Mouse (Mus musculus): ENCODE measurements at regions not wholly inside any gene's neighbourhood (a gene's known extent, or its start where the extent isn't known, plus 50 kb on each side); places are given as distances from the start of the nearest gene placed in this dataset.

GRCm38 (mm10) chr15:87952531-87952930, 408.4 kb downstream of the Fam19a5 start:
- Histone ChIP-seq H3K4me1 (ENCODE audit: control insufficient read depth in 2 of 2, insufficient read depth in 2 of 2, low read length in 2 of 2, poor library complexity in 1 of 2) (no peaks in the 10 kb centered on the region), H3K27ac (ENCODE audit: insufficient read depth, low read depth, low read length, poor library complexity, severe bottlenecking) (no peak overlapping the region), H3K9me3 (ENCODE audit: control insufficient read depth, insufficient read depth, low read depth, low read length) (no peaks in the 10 kb centered on the region), H3K36me3 (ENCODE audit: control insufficient read depth, insufficient read depth, low read length, poor library complexity, severe bottlenecking) (no peaks in the 10 kb centered on the region), H3K4me3 (ENCODE audit: insufficient read depth in 1 of 2, low read depth in 1 of 2, low read length in 2 of 2, poor library complexity in 1 of 2, severe bottlenecking in 1 of 2) (no peak overlapping the region), H3K9ac (ENCODE audit: insufficient read depth, low read depth, low read length, poor library complexity, severe bottlenecking) (no peak overlapping the region)
- no peak for DNase-seq (ENCODE audit: low read depth, low spot score)
- in situ Hi-C loops (cut with MboI; ENCODE audit: low sequenced_read_pairs in 2 of 2, unreplicated experiment in 2 of 2), result loop anchor here in 1 of 2 experiments (25.0 kb wide), 1 partner anchor 315 kb away; no protein-coding TSS in a partner anchor
- TF ChIP-seq ZC3H11A (IDR thresholded peaks at IDR 0.05; ENCODE audit: borderline replicate concordance, low read depth, low read length), result no peak
- TF ChIP-seq ZNF384 (IDR thresholded peaks at IDR 0.05; ENCODE audit: low read depth, low read length), result no peak
- TF ChIP-seq MAFK (IDR thresholded peaks at IDR 0.05; ENCODE audit: insufficient read depth, low read depth, low read length), result no peak
- no peak for TF ChIP-seq CHD2 (IDR thresholded peaks at IDR 0.05; ENCODE audit: low read depth, low read length)
- no peak for TF ChIP-seq HCFC1 (IDR thresholded peaks at IDR 0.05; ENCODE audit: borderline replicate concordance, insufficient read depth, low read length)

DNA sequence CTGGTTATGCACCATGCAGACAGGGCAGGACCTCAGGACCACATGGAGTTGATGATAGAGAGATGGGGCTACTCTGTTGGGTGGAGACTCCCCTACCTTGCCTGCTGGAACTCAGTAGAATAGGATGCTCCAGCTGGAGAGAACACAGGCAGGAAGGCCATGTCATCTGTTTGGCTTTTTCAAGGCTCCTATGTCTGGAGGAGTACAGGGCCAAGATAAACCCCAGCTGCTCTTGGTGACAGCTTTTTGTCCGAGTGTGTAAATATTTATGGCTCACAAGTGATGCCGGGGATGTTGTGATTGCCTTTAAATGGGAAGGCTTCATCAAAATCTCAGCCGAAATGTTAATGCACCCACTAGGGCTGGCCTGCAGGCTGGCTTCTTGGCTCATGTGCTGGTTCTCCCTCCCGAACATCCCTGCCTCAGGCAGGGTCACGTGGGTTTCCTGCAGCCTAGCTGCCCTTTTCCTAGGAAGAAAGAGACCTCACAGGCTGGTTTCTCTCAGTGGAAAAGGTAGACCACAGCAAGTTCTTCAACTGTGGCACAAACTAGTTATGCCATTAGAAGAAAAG, 411.7 kb downstream of the Fam19a5 start:
- TF ChIP-seq ZNF384 (IDR thresholded peaks at IDR 0.05; ENCODE audit: low read depth, low read length) (no peak), MAFK (IDR thresholded peaks at IDR 0.05; ENCODE audit: insufficient read depth, low read depth, low read length) (no peak), ZC3H11A (IDR thresholded peaks at IDR 0.05; ENCODE audit: borderline replicate concordance, low read depth, low read length) (no peak), CHD2 (IDR thresholded peaks at IDR 0.05; ENCODE audit: low read depth, low read length) (no peak), HCFC1 (IDR thresholded peaks at IDR 0.05; ENCODE audit: borderline replicate concordance, insufficient read depth, low read length) (no peak)

GRCm38 (mm10) chr15:87958866-87959265, 414.8 kb downstream of the Fam19a5 start:
- Histone ChIP-seq H3K9ac (ENCODE audit: insufficient read depth, low read depth, low read length, poor library complexity, severe bottlenecking) (no peak overlapping the region), H3K27ac (ENCODE audit: insufficient read depth, low read depth, low read length, poor library complexity, severe bottlenecking) (no peak overlapping the region), H3K4me1 (ENCODE audit: control insufficient read depth in 2 of 2, insufficient read depth in 2 of 2, low read length in 2 of 2, poor library complexity in 1 of 2) (no peaks in the 10 kb centered on the region), H3K9me3 (ENCODE audit: control insufficient read depth, insufficient read depth, low read depth, low read length) (no peaks in the 10 kb centered on the region), H3K36me3 (ENCODE audit: control insufficient read depth, insufficient read depth, low read length, poor library complexity, severe bottlenecking) (no peaks in the 10 kb centered on the region), H3K4me3 (ENCODE audit: insufficient read depth in 1 of 2, low read depth in 1 of 2, low read length in 2 of 2, poor library complexity in 1 of 2, severe bottlenecking in 1 of 2) (no peak overlapping the region)
- in situ Hi-C loops (cut with MboI; ENCODE audit: low sequenced_read_pairs in 2 of 2, unreplicated experiment in 2 of 2), result loop anchor here (5.0 to 25.0 kb wide), 2 partner anchors 322 to 332 kb away; no protein-coding TSS in a partner anchor
- no peak for DNase-seq (ENCODE audit: low read depth, low spot score)
- TF ChIP-seq HCFC1 (IDR thresholded peaks at IDR 0.05; ENCODE audit: borderline replicate concordance, insufficient read depth, low read length), result no peak

More for the DNA sequence above, 411.7 kb downstream of the Fam19a5 start:
- Histone ChIP-seq H3K9me3 (ENCODE audit: control insufficient read depth, insufficient read depth, low read depth, low read length) (no peaks in the 10 kb centered on the region), H3K4me3 (ENCODE audit: insufficient read depth in 1 of 2, low read depth in 1 of 2, low read length in 2 of 2, poor library complexity in 1 of 2, severe bottlenecking in 1 of 2) (no peak overlapping the region), H3K4me1 (ENCODE audit: control insufficient read depth in 2 of 2, insufficient read depth in 2 of 2, low read length in 2 of 2, poor library complexity in 1 of 2) (no peaks in the 10 kb centered on the region), H3K36me3 (ENCODE audit: control insufficient read depth, insufficient read depth, low read length, poor library complexity, severe bottlenecking) (no peaks in the 10 kb centered on the region), H3K9ac (ENCODE audit: insufficient read depth, low read depth, low read length, poor library complexity, severe bottlenecking) (no peak overlapping the region), H3K27ac (ENCODE audit: insufficient read depth, low read depth, low read length, poor library complexity, severe bottlenecking) (no peak overlapping the region)
- in situ Hi-C loops (cut with MboI; ENCODE audit: low sequenced_read_pairs in 2 of 2, unreplicated experiment in 2 of 2), result loop anchor here (5.0 to 25.0 kb wide), 2 partner anchors 318 to 328 kb away; no protein-coding TSS in a partner anchor
- DNase-seq (ENCODE audit: low read depth, low spot score), result no peak

DNA sequence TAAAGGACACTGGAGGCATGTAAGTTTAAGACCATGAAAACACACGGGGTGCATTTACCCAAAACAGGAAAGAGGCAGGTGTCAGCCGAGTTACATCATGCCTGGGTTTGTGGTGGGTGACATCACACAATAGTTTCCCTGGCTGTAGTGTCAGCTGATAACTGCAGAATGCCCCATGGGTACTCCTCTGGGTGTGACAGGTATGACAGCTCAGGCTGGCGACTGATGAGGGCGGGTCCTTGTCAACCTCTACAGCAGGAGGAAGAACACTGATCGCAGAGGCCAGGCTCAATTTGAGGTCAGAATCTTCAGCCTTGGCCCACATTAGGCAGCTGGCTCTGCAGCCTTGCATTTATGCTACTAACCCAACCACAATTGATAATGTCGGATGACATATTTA, 428.5 kb downstream of the Fam19a5 start:
- in situ Hi-C loops (cut with MboI; ENCODE audit: low sequenced_read_pairs in 2 of 2, unreplicated experiment in 2 of 2), result loop anchor here in 1 of 2 experiments (25.0 kb wide), 1 partner anchor 335 kb away; no protein-coding TSS in a partner anchor
- no peak overlapping the region for H3K9ac ChIP-seq (ENCODE audit: insufficient read depth, low read depth, low read length, poor library complexity, severe bottlenecking)
- no peak for TF ChIP-seq ZNF384 (IDR thresholded peaks at IDR 0.05; ENCODE audit: low read depth, low read length)
- TF ChIP-seq HCFC1 (IDR thresholded peaks at IDR 0.05; ENCODE audit: borderline replicate concordance, insufficient read depth, low read length), result no peak
- no peak for TF ChIP-seq CHD2 (IDR thresholded peaks at IDR 0.05; ENCODE audit: low read depth, low read length)
- TF ChIP-seq ZC3H11A (IDR thresholded peaks at IDR 0.05; ENCODE audit: borderline replicate concordance, low read depth, low read length), result no peak
- TF ChIP-seq MAFK (IDR thresholded peaks at IDR 0.05; ENCODE audit: insufficient read depth, low read depth, low read length), result no peak
- no peak for DNase-seq (ENCODE audit: low read depth, low spot score)
- no peaks in the 10 kb centered on the region for H3K9me3 ChIP-seq (ENCODE audit: control insufficient read depth, insufficient read depth, low read depth, low read length)
- H3K36me3 ChIP-seq (ENCODE audit: control insufficient read depth, insufficient read depth, low read length, poor library complexity, severe bottlenecking), result no peaks in the 10 kb centered on the region
- no peak overlapping the region for H3K27ac ChIP-seq (ENCODE audit: insufficient read depth, low read depth, low read length, poor library complexity, severe bottlenecking)
- no peaks in the 10 kb centered on the region for H3K4me1 ChIP-seq (ENCODE audit: control insufficient read depth in 2 of 2, insufficient read depth in 2 of 2, low read length in 2 of 2, poor library complexity in 1 of 2)
- H3K4me3 ChIP-seq (ENCODE audit: insufficient read depth in 1 of 2, low read depth in 1 of 2, low read length in 2 of 2, poor library complexity in 1 of 2, severe bottlenecking in 1 of 2), result no peak overlapping the region

Data from ES-E14 (cell line).